Mouse (Mus musculus) gastrocnemius, postnatal 4 days (tissue): ENCODE results near the gene Gm7954. TPM values are rescaled to one million over a fixed set of nuclear protein-coding genes. Genes with fewer than 3 reads are reported as not detected.
"Not testable (repeated sequence)": the region's sequence is repeated elsewhere in the genome, so short reads cannot be mapped to it uniquely, and the experiment has no call there.

ENCODE experiments used
- DNase-seq, 2 experiments: peaks; one replicate each; pipeline ENCODE4 v3.0.0; 2021 to 2022; ENCODE audit warnings: low spot score in 2 of 2, mixed read lengths in 2 of 2
- long read RNA-seq, 2 experiments: library from polyadenylated mRNA; stranded (forward); transcript quantifications; one replicate each; pipeline ENCODE4 v2.0.0; 2021
- total RNA-seq, 2 experiments: library from RNA; stranded (reverse); gene quantifications; 2 replicates each; pipeline ENCODE4 v1.2.3; 2021

Gene Gm7954
- total RNA-seq: not detected
- long read RNA-seq, experiment 1: 0 reads
- long read RNA-seq, experiment 2: 0 reads

DNA sequence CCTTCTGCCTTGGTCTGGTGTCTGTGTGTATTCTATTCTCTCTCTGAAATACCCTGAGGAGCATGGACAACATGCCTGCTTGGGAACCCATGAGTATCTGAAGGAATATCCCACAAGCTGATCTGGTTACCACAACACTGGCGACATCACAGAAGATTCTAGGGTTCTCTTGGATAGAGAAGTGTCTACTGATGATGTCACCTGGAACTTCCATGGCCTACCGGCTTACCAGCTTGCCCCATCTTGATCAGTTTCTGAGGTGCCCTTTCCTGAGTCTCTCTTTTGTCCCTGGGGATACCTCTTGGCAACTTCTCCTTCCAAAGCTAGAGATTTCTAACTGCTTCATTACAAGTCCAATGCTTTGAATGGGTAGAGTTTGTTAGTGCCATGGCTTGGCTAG lies at the start of gene Gm7954:
Gm7954 (minus strand) TSS at position 101 of the 400 bp plus-strand sequence.
- not testable (repeated sequence) for DNase-seq

GRCm38 (mm10) chr14:41489385-41489784 lies 36.1 kb upstream of the Gm7954 start, which contains the start of gene Gm3486:
Gm3486 (minus strand) TSS chr14:41489485.
- not testable (repeated sequence) for DNase-seq

DNA sequence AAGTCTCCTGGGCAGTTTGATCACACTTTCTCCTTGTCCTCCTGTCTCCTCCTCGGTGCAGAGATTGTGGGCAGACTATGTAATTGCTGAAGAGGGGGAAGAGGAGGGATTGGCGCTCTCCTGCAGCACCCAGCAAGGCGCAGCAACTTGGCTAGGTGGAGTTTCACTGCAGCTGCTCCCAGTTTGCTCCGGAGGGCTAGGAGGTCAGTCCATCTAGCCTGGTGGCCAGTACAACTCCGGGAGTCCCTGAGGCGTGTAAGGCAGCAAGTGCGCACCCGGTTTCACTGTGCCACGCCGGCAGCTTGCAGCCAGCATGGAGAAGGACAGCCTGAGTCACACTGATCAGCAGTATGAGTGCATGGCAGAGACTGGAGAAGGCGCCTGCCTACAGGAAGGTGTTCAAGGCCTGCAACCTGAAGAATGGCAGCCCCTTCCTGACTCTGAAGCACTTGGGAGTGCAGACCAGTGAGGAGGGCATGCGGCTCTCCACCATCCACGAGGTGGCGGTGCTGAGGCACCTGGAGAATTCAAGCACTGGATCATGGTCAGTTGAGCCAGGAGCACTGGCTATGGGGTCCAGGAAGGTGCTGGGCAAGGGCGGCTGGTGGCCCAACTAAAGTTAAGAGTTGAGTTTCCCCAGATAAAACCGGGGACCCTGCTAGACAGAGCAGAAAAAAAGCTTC lies 27.8 kb downstream of the Gm7954 start:
- peak in 1 of 2 experiments; percentile 8 for DNase-seq

- peak in 1 of 2 experiments; percentile 7 for DNase-seq
Measured at GRCm38 (mm10) chr14:41424694-41425093, 28.6 kb downstream of the Gm7954 start.

DNA sequence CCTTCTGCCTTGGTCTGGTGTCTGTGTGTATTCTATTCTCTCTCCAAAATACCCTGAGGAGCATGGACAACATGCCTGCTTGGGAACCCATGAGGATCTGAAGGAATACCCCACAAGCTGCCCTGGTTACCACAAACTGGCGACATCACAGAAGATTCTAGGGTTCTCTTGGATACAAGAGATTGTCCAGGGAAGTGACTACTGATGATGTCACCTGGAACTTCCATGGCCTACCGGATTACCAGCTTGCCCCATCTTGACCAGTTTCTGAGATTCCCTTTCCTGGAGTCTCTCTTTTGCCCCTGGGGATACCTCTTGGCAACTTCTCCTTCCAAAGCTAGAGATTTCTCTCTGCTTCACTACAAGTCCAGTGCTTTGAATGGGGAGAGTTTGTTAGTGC lies 45.1 kb downstream of the Gm7954 start, which contains the start of gene Gm6482:
Gm6482 (minus strand) TSS at position 101 of the 400 bp plus-strand sequence.
- not testable (repeated sequence) for DNase-seq

Other genes starting within 250 kb of the Gm7954 start
- gene Gm2832, start 174.7 kb downstream of the Gm7954 start, total RNA-seq: not detected
- gene Gm5798, start 104.9 kb downstream of the Gm7954 start, total RNA-seq: not detected
- not detected for gene Gm7945, start 67.1 kb downstream of the Gm7954 start, total RNA-seq
- not detected for gene Gm6482, start 45.2 kb downstream of the Gm7954 start, total RNA-seq
- not detected for gene Gm3486, start 36.0 kb upstream of the Gm7954 start, total RNA-seq
- gene Gm7970, start 102.1 kb upstream of the Gm7954 start, total RNA-seq: not detected
- not detected for gene 1700049E17Rik2, start 119.7 kb upstream of the Gm7954 start, total RNA-seq
- gene Gm3072, start 171.1 kb upstream of the Gm7954 start, total RNA-seq: not detected
- not detected for gene Gm3676, start 193.0 kb upstream of the Gm7954 start, total RNA-seq
- gene Gm8068, start 248.4 kb upstream of the Gm7954 start, total RNA-seq: not detected